In the genomic region with DNA sequence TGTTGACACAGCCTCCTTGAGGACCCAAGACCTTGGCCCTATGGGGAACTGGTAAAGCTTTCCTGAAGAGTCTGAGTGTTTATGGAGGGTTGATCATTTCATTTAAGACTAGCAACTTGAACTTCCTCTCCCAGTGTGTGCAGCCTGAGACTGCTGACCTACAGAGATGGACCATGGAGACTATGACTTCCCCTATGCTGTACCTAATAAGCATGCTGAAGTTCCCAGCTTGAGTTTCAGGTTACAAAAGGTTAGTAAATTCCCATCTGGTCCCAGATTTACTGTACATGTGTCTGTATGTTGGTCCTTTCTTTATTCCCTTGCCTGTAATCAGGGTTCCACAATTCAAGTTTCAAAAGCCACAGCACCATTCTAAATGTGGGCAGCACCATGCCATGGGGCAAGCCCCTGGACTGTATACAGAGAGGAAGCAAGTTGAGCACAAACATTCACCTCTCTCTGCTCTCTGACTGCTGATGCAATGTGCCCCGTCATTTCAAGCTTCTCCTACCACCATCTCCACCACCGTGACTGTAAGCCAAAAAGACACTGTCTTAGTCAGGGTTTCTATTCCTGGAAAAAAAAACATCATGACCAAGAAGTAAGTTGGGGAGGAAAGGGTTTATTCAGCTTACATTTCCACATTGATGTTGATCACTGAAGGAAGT, we compare ENCODE assay signal across 24 mouse cellular contexts.
"Had no signal": no experiment of that assay in that cellular context is flagged by ENCODE, and none has a peak within 500 bp of the region (broad histone marks: within the 10 kb centered on the region; RNA-seq: fewer than 3 reads in every experiment).

No protein-coding gene starts in this region.

- DNase-seq: gastrocnemius, adult 2 months; gastrocnemius, postnatal 10 days; gastrocnemius, postnatal 25 days; heart, adult 2 months; heart, postnatal 10 days; heart, postnatal 4 days; kidney, adult 18-20 months; kidney, adult 8-10 months; kidney, postnatal 10 days; kidney, postnatal 25 days; kidney, postnatal 4 days; liver, embryonic 13.5 days had no signal

- H3K27me3 ChIP-seq: heart, embryonic 12.5 days; hindbrain, embryonic 12.5 days; intestine, embryonic 15.5 days; limb, embryonic 12.5 days; liver, embryonic 13.5 days had no signal

- H3K9me3 ChIP-seq: heart, embryonic 12.5 days; hindbrain, embryonic 10.5 days; hindbrain, embryonic 12.5 days; intestine, embryonic 15.5 days; limb, embryonic 10.5 days; limb, embryonic 12.5 days; liver, embryonic 13.5 days had no signal

- H3K9ac ChIP-seq: heart, embryonic 12.5 days; hindbrain, embryonic 12.5 days; hindbrain, embryonic 14.5 days; intestine, embryonic 15.5 days; limb, embryonic 12.5 days; liver, embryonic 13.5 days had no signal

- H3K4me3 ChIP-seq: gastrocnemius, adult 2 months; heart, adult 2 months; heart, embryonic 12.5 days; hindbrain, embryonic 10.5 days; hindbrain, embryonic 12.5 days; intestine, embryonic 15.5 days; layer of hippocampus, adult 2 months; left cerebral cortex, adult 2 months; limb, embryonic 10.5 days; limb, embryonic 12.5 days; liver, embryonic 13.5 days had no signal

- H3K27ac ChIP-seq: gastrocnemius, adult 2 months; heart, adult 2 months; hindbrain, embryonic 10.5 days; hindbrain, embryonic 12.5 days; hindbrain, embryonic 14.5 days; intestine, embryonic 15.5 days; layer of hippocampus, adult 2 months; left cerebral cortex, adult 2 months; limb, embryonic 10.5 days; limb, embryonic 12.5 days; liver, embryonic 13.5 days had no signal

- H3K4me1 ChIP-seq: heart, embryonic 12.5 days; hindbrain, embryonic 10.5 days; hindbrain, embryonic 12.5 days; intestine, embryonic 15.5 days; limb, embryonic 10.5 days; limb, embryonic 12.5 days; liver, embryonic 13.5 days had no signal

- H3K4me2 ChIP-seq: heart, embryonic 12.5 days; hindbrain, embryonic 12.5 days; hindbrain, embryonic 14.5 days; intestine, embryonic 15.5 days; limb, embryonic 12.5 days; liver, embryonic 13.5 days had no signal

- ATAC-seq: hindbrain, embryonic 16.5 days; inflammation-experienced regulatory T-cells, adult 6 months; intestine, embryonic 15.5 days; intestine, postnatal 0 days had no signal

- H3K36me3 ChIP-seq: heart, embryonic 12.5 days; hindbrain, embryonic 10.5 days; hindbrain, embryonic 12.5 days; intestine, embryonic 15.5 days; limb, embryonic 10.5 days; limb, embryonic 12.5 days; liver, embryonic 13.5 days had no signal
